Mouse (Mus musculus) heart, postnatal 0 days (tissue): ENCODE data around the gene Mylip. TPM values are rescaled to one million over a fixed set of nuclear protein-coding genes. Genes with fewer than 3 reads are reported as not detected.

ENCODE experiments used
- ATAC-seq: fragments of 200-750 bp; cut with Nextera tagmentation; 2 replicates; pipeline ENCODE4 v1.8.0; 2017; ENCODE audit warnings: low read depth, moderate number of reproducible peaks, moderate library complexity; ENCODE audit not compliant: insufficient read depth
- DNase-seq: peaks from one replicate; pipeline ENCODE4 v3.0.0-alpha.2; 2016; ENCODE audit warnings: low spot score
- H3K27ac ChIP-seq: fragments of 300-500 bp; sonication (generic); 2 replicates; pipeline ENCODE4 v1.5.1; 2014; ENCODE audit warnings: low read depth, mild to moderate bottlenecking
- H3K27me3 ChIP-seq: fragments of 300-500 bp; sonication (generic); 2 replicates; pipeline ENCODE4 v1.6.1; 2014; ENCODE audit warnings: low read length, mixed read lengths; ENCODE audit not compliant: control insufficient read depth, insufficient read depth
- H3K36me3 ChIP-seq: fragments of 300-500 bp; sonication (generic); replicated peaks from 2 replicates; pipeline ENCODE4 v1.6.1; 2014; ENCODE audit warnings: low read length, mixed read lengths; ENCODE audit not compliant: control insufficient read depth, insufficient read depth
- H3K4me1 ChIP-seq: fragments of 300-500 bp; sonication (generic); 2 replicates; pipeline ENCODE4 v1.6.1; 2014; ENCODE audit warnings: antibody characterized with exemption; ENCODE audit not compliant: control insufficient read depth, insufficient read depth
- H3K4me2 ChIP-seq: fragments of 300-500 bp; sonication (generic); 2 replicates; pipeline ENCODE4 v1.6.1; 2014; ENCODE audit warnings: low read depth, mild to moderate bottlenecking, low read length, moderate library complexity
- H3K4me3 ChIP-seq: fragments of 300-500 bp; sonication (generic); 2 replicates; pipeline ENCODE4 v1.5.1; 2014; ENCODE audit warnings: low read depth, low read length
- H3K9ac ChIP-seq: fragments of 300-500 bp; sonication (generic); replicated peaks from 2 replicates; pipeline ENCODE4 v1.6.1; 2014; ENCODE audit warnings: low read depth, low read length, mixed read lengths
- H3K9me3 ChIP-seq: fragments of 300-500 bp; sonication (generic); replicated peaks from 2 replicates; pipeline ENCODE4 v1.6.1; 2016; ENCODE audit warnings: low read length; ENCODE audit not compliant: control insufficient read depth
- CTCF ChIP-seq: IDR thresholded peaks from 2 replicates; pipeline ENCODE4 v1.5.1; 2016; ENCODE audit warnings: antibody characterized with exemption, control low read depth, low read depth
- EP300 ChIP-seq: IDR thresholded peaks from 2 replicates; pipeline ENCODE4 v1.6.1; 2016; ENCODE audit warnings: antibody characterized with exemption, low read depth
- WGBS: fragments of 180-500 bp; shearing (Covaris S2); extraction: QIAGEN DNeasy Blood & Tissue Kit; methylation state at CpG from one replicate; pipeline ENCODE4 v1.1.7; 2014; 5-methylcytosine and 5-hydroxymethylcytosine counted together
- polyA plus RNA-seq: library from polyadenylated mRNA; unstranded; fragments of >200 nt; fragmentation: Nextera tagmentation; extraction: Ambion mirVana; gene quantifications from 2 replicates; pipeline ENCODE4 v1.2.1, GENCODE M21; 2015
- total RNA-seq: library from RNA; depleted of rRNA; stranded (reverse); fragments of >200 nt; gene quantifications from 2 replicates; pipeline ENCODE4 v1.2.3, GENCODE M21; 2014; ENCODE audit warnings: low replicate concordance

Gene Mylip
- total and polyA plus RNA-seq, 2 experiments from 2014 or later, result 7.1 to 30.1 TPM

- no peak overlapping the region for H3K9ac ChIP-seq
These were observed 2.4 kb downstream of the Mylip start for GRCm38 (mm10) chr13:45391854-45392454.

DNA sequence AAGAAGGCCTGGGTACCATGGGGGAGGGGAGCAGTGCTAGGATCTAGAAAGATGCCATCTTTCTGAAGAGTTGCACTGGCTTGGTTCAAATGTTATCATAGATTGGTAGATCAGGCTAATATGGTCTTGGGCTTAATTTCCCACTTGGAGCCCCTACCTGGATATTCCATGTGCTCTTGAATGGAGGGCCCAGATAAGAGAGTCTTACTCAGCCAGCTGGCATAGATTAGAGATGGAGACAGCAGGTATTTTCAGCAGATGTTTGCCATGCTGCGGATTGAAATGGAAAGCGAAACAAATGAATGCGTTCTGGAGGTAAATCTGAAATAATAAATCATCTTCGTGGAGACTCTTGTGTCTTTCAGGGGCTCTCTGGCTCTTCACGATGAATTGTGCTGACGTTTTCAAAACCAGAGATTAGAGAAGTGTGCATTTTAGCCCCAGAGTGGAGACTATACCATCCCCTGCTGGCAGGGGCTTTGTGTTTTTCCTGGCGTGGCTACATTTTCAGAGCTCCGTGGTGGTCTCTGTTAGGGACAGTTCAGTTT, 4.8 kb downstream of the Mylip start:
- no peak overlapping the region for H3K4me3 ChIP-seq
- H3K27me3 ChIP-seq, result no peaks in the 10 kb centered on the region
- H3K9ac ChIP-seq, result no peak overlapping the region
- H3K9me3 ChIP-seq, result no peaks in the 10 kb centered on the region
- peaks cover 19% of the 10 kb centered on the region for H3K4me1 ChIP-seq
- DNase-seq (no peak), ATAC-seq (no peak)
- 70% methylated on average over 8 of the region's 8 CpGs for WGBS
- H3K36me3 ChIP-seq, result 0 out of 2 replicates have a peak, but pooled peaks cover 2% of the 10 kb centered on the region
- no peak overlapping the region for H3K27ac ChIP-seq
- no peak overlapping the region for H3K4me2 ChIP-seq
- TF ChIP-seq CTCF (no peak), EP300 (no peak)

More at GRCm38 (mm10) chr13:45391854-45392454, 2.4 kb downstream of the Mylip start:
- peak overlapping the region; percentile 84 for H3K27ac ChIP-seq
- H3K36me3 ChIP-seq, result 0 out of 2 replicates have a peak, but pooled peaks cover 2% of the 10 kb centered on the region
- H3K4me3 ChIP-seq, result peak overlapping the region; percentile 72
- WGBS, result 18% methylated on average over 9 of the region's 9 CpGs
- DNase-seq (no peak), ATAC-seq (no peak)
- H3K27me3 ChIP-seq, result no peaks in the 10 kb centered on the region
- TF ChIP-seq EP300 (no peak), CTCF (no peak)
- no peaks in the 10 kb centered on the region for H3K9me3 ChIP-seq
- H3K4me1 ChIP-seq, result peaks cover 29% of the 10 kb centered on the region
- H3K4me2 ChIP-seq, result peak overlapping the region; percentile 98

DNA sequence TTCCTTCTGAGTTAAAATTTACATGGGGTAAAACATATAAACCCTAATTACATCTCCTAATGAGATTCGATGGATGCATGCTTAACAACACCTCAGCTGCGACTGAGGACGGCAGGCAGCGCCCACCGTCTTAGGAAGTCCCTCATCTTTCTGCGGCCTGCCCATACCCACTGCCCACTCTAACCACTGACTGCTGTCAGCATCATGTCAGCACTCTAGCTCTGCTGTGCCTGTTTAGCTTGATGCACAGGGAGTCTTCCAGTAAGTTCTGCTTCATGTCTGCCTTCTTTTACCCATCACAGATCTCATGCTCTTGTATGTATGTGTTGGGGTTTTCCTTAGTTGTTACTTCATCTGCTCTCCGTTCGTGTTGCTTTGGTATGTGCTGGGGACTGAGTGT, 7.2 kb downstream of the Mylip start:
- H3K36me3 ChIP-seq, result 0 out of 2 replicates have a peak, but pooled peaks cover 2% of the 10 kb centered on the region
- no peak overlapping the region for H3K4me3 ChIP-seq
- TF ChIP-seq CTCF (no peak), EP300 (no peak)
- H3K27ac ChIP-seq, result no peak overlapping the region
- DNase-seq, result no peak
- no peak for ATAC-seq
- peaks cover 12% of the 10 kb centered on the region; the same call in 1 of the 2 replicates for H3K4me1 ChIP-seq
- H3K9me3 ChIP-seq, result no peaks in the 10 kb centered on the region
- no peaks in the 10 kb centered on the region for H3K27me3 ChIP-seq
- H3K4me2 ChIP-seq, result no peak overlapping the region
- 84% methylated on average over 8 of the region's 8 CpGs for WGBS
- H3K9ac ChIP-seq, result no peak overlapping the region

GRCm38 (mm10) chr13:45397240-45397639, 7.7 kb downstream of the Mylip start:
- H3K27ac ChIP-seq, result peak overlapping the region; percentile 38; the same call in 1 of the 2 replicates
- no peak overlapping the region for H3K4me3 ChIP-seq
- WGBS, result 64% methylated on average over 5 of the region's 5 CpGs
- peaks cover 9% of the 10 kb centered on the region; the same call in 1 of the 2 replicates for H3K4me1 ChIP-seq
- 0 out of 2 replicates have a peak, but pooled peaks cover 2% of the 10 kb centered on the region for H3K36me3 ChIP-seq
- ATAC-seq (no peak; the same call in 1 of the 2 replicates), DNase-seq (no peak)
- TF ChIP-seq EP300 (no peak), CTCF (no peak)
- no peak overlapping the region for H3K4me2 ChIP-seq
- H3K27me3 ChIP-seq, result no peaks in the 10 kb centered on the region
- no peak overlapping the region for H3K9ac ChIP-seq
- no peaks in the 10 kb centered on the region for H3K9me3 ChIP-seq

DNA sequence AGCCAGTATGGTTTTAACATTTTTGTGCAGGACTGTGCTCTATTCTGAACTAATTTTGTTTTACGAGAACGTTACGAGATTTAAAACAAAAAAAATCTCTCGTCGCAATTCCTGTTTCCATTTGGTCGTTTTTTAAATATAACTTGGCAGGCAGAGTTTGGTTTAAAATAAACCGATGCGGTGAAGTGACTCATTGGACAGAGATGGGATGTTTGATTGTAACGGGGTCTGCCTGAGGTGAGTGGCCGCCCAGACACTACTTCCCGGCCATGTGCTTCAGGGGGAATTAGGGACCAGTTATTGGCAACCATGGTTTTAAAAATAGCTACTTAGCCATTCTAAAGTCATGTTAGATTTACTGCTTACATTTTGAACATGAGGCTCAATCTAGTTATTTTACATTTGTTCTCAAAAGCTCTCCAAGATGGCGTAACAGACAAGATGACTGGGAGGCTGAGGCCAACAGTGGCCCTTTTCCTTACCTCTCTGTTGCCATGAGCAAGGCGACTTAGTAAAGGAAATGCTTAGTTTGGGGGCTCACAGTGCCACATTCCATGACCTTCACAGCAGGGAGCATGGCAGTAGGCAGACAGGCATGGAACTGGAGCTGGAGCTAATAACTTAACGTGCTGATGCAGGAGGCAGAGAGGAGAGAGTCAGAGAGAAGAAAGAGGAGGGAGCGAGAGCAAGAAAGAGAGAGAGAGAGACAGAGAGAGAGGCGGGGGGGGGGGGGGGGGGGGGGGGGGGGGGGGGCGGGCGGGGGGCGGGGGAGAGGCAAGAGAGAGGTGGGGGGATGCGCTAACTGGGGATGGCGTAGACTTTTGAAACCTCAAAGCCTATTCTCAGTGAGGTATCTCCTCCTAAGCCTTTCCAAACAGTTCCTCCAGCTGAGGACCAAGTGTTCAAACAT, 8.6 kb downstream of the Mylip start:
- WGBS, result 74% methylated on average over 17 of the region's 21 CpGs
- Histone ChIP-seq H3K27ac (peak overlapping the region; percentile 38; the same call in 1 of the 2 replicates), H3K4me2 (no peak overlapping the region), H3K9ac (no peak overlapping the region), H3K27me3 (no peaks in the 10 kb centered on the region), H3K9me3 (no peaks in the 10 kb centered on the region), H3K4me3 (no peak overlapping the region), H3K36me3 (no peaks in the 10 kb centered on the region), H3K4me1 (peaks cover 6% of the 10 kb centered on the region; the same call in 1 of the 2 replicates)
- DNase-seq (no peak), ATAC-seq (no peak)
- TF ChIP-seq CTCF (no peak), EP300 (no peak)
